Mouse (Mus musculus) thymus, postnatal 36 days (tissue): ENCODE results near the gene Oprd1.

ENCODE experiments used
- DNase-seq, 2 experiments: peaks; one replicate each; pipeline ENCODE4 v3.0.0; 2022; ENCODE audit warnings: mixed read lengths in 2 of 2

Gene Oprd1

GRCm38 (mm10) chr4:132144080-132144841, at the start of gene Oprd1:
Oprd1 (minus strand) TSS chr4:132144486.
- DNase-seq: peak in 1 of 2 experiments; percentile 14

GRCm38 (mm10) chr4:132187826-132188401, 43.6 kb upstream of the Oprd1 start:
- no peak for DNase-seq

GRCm38 (mm10) chr4:132183162-132183561, 38.9 kb upstream of the Oprd1 start:
- DNase-seq: no peak

- peak; percentile 9 to 10 for DNase-seq
Observed at GRCm38 (mm10) chr4:132181721-132182658, 37.7 kb upstream of the Oprd1 start.

GRCm38 (mm10) chr4:132180710-132181109, 36.4 kb upstream of the Oprd1 start:
- peak; percentile 24 to 29 for DNase-seq

- peak; percentile 14 to 31 for DNase-seq
Observed at GRCm38 (mm10) chr4:132178630-132179059, 34.4 kb upstream of the Oprd1 start.

- no peak for DNase-seq
Observed at GRCm38 (mm10) chr4:132176474-132176873, 32.2 kb upstream of the Oprd1 start.

GRCm38 (mm10) chr4:132170891-132171290, 26.6 kb upstream of the Oprd1 start:
- DNase-seq: no peak

- DNase-seq: no peak
Observed at GRCm38 (mm10) chr4:132169761-132170160, 25.5 kb upstream of the Oprd1 start.

- DNase-seq: no peak
Observed at GRCm38 (mm10) chr4:132169271-132169670, 25.0 kb upstream of the Oprd1 start.

- no peak for DNase-seq
Observed at GRCm38 (mm10) chr4:132167436-132167835, 23.1 kb upstream of the Oprd1 start.

- DNase-seq: no peak
Observed at GRCm38 (mm10) chr4:132166350-132167290, 22.3 kb upstream of the Oprd1 start.

GRCm38 (mm10) chr4:132165691-132166090, 21.4 kb upstream of the Oprd1 start:
- DNase-seq: no peak

- DNase-seq: no peak
Observed at GRCm38 (mm10) chr4:132156941-132157622, 12.8 kb upstream of the Oprd1 start.

- no peak for DNase-seq
Observed at GRCm38 (mm10) chr4:132154877-132155670, 10.8 kb upstream of the Oprd1 start.

GRCm38 (mm10) chr4:132151673-132152072, 7.4 kb upstream of the Oprd1 start:
- no peak for DNase-seq

- DNase-seq: no peak
Observed at GRCm38 (mm10) chr4:132146201-132146600, 1.9 kb upstream of the Oprd1 start.

- DNase-seq: no peak
Observed at GRCm38 (mm10) chr4:132145092-132145491, 806 bp upstream of the Oprd1 start.

- no peak for DNase-seq
Observed at GRCm38 (mm10) chr4:132138640-132139039, 5.6 kb downstream of the Oprd1 start.

GRCm38 (mm10) chr4:132137013-132137412, 7.3 kb downstream of the Oprd1 start:
- no peak for DNase-seq

- DNase-seq: no peak
Observed at GRCm38 (mm10) chr4:132133920-132134319, 10.4 kb downstream of the Oprd1 start.
